Mouse (Mus musculus): Measurements from ENCODE around the gene 1110008L16Rik. TPM values are rescaled to one million over a fixed set of nuclear protein-coding genes. Genes with fewer than 3 reads are reported as not detected.

Gene 1110008L16Rik
- polyA plus RNA-seq, 1 experiment from 2014 or later = 30.0 TPM

- H3K4me3 ChIP-seq (ENCODE audit: low read depth, low read length) = no peak overlapping the region
- H3K36me3 ChIP-seq (ENCODE audit: control insufficient read depth, insufficient read depth, low read length) = peaks cover 32% of the 10 kb centered on the region
- no peak for DNase-seq (ENCODE audit: low spot score)
- H3K4me2 ChIP-seq (replicated peaks; ENCODE audit: low read depth) = no peak overlapping the region
- TF ChIP-seq EP300 (optimal IDR thresholded peaks at IDR 0.05) (no peak), CTCF (IDR thresholded peaks at IDR 0.05; ENCODE audit: low read depth) (no peak)
- no peaks in the 10 kb centered on the region for H3K9me3 ChIP-seq (ENCODE audit: control insufficient read depth, low read length)
- no peak overlapping the region for H3K9ac ChIP-seq (ENCODE audit: low read length)
- H3K27ac ChIP-seq (replicated peaks) = no peak overlapping the region
- H3K4me1 ChIP-seq (replicated peaks; ENCODE audit: control insufficient read depth, insufficient read depth) = no peaks in the 10 kb centered on the region
- no peak for ATAC-seq (ENCODE audit: low FRiP score, low TSS enrichment)
- H3K27me3 ChIP-seq (ENCODE audit: control insufficient read depth, insufficient read depth, low read length) = no peaks in the 10 kb centered on the region
- 95% methylated on average over 5 of the region's 5 CpGs for WGBS
Measured at GRCm38 (mm10) chr12:55415255-55415654, 115.9 kb downstream of the 1110008L16Rik start.

DNA sequence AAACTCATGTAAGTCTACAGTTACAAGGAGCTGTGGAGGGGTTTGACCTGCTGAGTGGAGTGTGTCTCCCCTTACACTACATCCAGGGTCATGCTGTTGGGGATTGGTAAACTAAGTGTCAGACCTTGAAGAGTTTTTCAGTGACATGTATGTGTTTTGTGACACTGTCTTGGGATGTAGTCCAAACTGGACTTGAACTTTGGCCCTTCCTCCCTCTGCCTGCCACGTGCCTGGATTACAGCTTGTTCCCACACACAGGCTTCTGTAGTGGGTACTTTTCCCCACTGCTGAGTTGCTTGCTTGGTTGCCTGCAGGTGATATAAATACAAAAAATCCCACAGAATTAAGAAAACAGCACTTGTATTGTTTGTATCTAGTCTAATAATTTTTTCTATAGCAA lies 116.4 kb downstream of the 1110008L16Rik start:
- 79% methylated on average over 1 of the region's 1 CpGs for WGBS

GRCm38 (mm10) chr12:55420220-55420619 lies 120.8 kb downstream of the 1110008L16Rik start:
- Histone ChIP-seq H3K4me1 (replicated peaks; ENCODE audit: control insufficient read depth, insufficient read depth) (no peaks in the 10 kb centered on the region), H3K9me3 (ENCODE audit: control insufficient read depth, low read length) (no peaks in the 10 kb centered on the region), H3K9ac (ENCODE audit: low read length) (no peak overlapping the region), H3K4me2 (replicated peaks; ENCODE audit: low read depth) (no peak overlapping the region), H3K36me3 (ENCODE audit: control insufficient read depth, insufficient read depth, low read length) (peaks cover 14% of the 10 kb centered on the region), H3K27ac (replicated peaks) (no peak overlapping the region), H3K4me3 (ENCODE audit: low read depth, low read length) (no peak overlapping the region), H3K27me3 (ENCODE audit: control insufficient read depth, insufficient read depth, low read length) (no peaks in the 10 kb centered on the region)
- WGBS = 93% methylated on average over 24 of the region's 24 CpGs
- ATAC-seq (ENCODE audit: low FRiP score, low TSS enrichment) = no peak
- DNase-seq (ENCODE audit: low spot score) = no peak
- TF ChIP-seq CTCF (IDR thresholded peaks at IDR 0.05; ENCODE audit: low read depth) (no peak), EP300 (optimal IDR thresholded peaks at IDR 0.05) (no peak)

More for the DNA sequence above, 116.4 kb downstream of the 1110008L16Rik start:
- Histone ChIP-seq H3K4me1 (replicated peaks; ENCODE audit: control insufficient read depth, insufficient read depth) (no peaks in the 10 kb centered on the region), H3K36me3 (ENCODE audit: control insufficient read depth, insufficient read depth, low read length) (peaks cover 32% of the 10 kb centered on the region), H3K9ac (ENCODE audit: low read length) (no peak overlapping the region), H3K27ac (replicated peaks) (no peak overlapping the region), H3K4me3 (ENCODE audit: low read depth, low read length) (no peak overlapping the region), H3K27me3 (ENCODE audit: control insufficient read depth, insufficient read depth, low read length) (no peaks in the 10 kb centered on the region), H3K4me2 (replicated peaks; ENCODE audit: low read depth) (no peak overlapping the region), H3K9me3 (ENCODE audit: control insufficient read depth, low read length) (no peaks in the 10 kb centered on the region)
- TF ChIP-seq EP300 (optimal IDR thresholded peaks at IDR 0.05) (no peak), CTCF (IDR thresholded peaks at IDR 0.05; ENCODE audit: low read depth) (no peak)
- ATAC-seq (ENCODE audit: low FRiP score, low TSS enrichment) = no peak
- DNase-seq (ENCODE audit: low spot score) = no peak

GRCm38 (mm10) chr12:55422057-55422456 lies 122.7 kb downstream of the 1110008L16Rik start:
- Histone ChIP-seq H3K4me2 (replicated peaks; ENCODE audit: low read depth) (no peak overlapping the region), H3K27me3 (ENCODE audit: control insufficient read depth, insufficient read depth, low read length) (no peaks in the 10 kb centered on the region), H3K9me3 (ENCODE audit: control insufficient read depth, low read length) (no peaks in the 10 kb centered on the region), H3K9ac (ENCODE audit: low read length) (no peak overlapping the region), H3K36me3 (ENCODE audit: control insufficient read depth, insufficient read depth, low read length) (peaks cover 11% of the 10 kb centered on the region), H3K4me3 (ENCODE audit: low read depth, low read length) (no peak overlapping the region), H3K27ac (replicated peaks) (no peak overlapping the region), H3K4me1 (replicated peaks; ENCODE audit: control insufficient read depth, insufficient read depth) (no peaks in the 10 kb centered on the region)
- DNase-seq (ENCODE audit: low spot score) = no peak
- no peak for ATAC-seq (ENCODE audit: low FRiP score, low TSS enrichment)
- 24% methylated on average over 3 of the region's 3 CpGs for WGBS
- TF ChIP-seq CTCF (IDR thresholded peaks at IDR 0.05; ENCODE audit: low read depth) (no peak), EP300 (optimal IDR thresholded peaks at IDR 0.05) (no peak)

DNA sequence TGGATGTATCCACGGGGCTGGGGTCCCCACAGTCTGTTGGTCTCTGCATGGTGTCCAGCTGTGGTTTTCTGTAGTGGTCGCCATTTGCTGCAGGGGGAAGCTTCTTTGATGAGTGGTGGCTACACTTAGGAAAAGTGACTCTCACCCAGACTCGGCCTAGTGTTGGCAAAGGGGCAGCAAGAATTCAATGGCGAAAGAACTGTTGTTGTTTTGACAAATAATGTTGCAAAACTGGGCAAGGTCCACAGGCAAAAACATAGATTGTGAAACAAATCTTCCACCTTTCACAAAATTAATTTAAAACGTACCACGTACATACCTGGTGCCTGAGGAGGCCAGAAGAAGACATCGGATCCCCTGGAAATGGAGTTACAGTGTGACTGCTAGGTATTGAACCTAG lies 126.9 kb downstream of the 1110008L16Rik start:
- no peak for TF ChIP-seq CTCF (IDR thresholded peaks at IDR 0.05; ENCODE audit: low read depth)
- Histone ChIP-seq H3K9me3 (ENCODE audit: control insufficient read depth, low read length) (no peaks in the 10 kb centered on the region), H3K27ac (replicated peaks) (no peak overlapping the region), H3K9ac (ENCODE audit: low read length) (no peak overlapping the region), H3K4me2 (replicated peaks; ENCODE audit: low read depth) (no peak overlapping the region), H3K27me3 (ENCODE audit: control insufficient read depth, insufficient read depth, low read length) (no peaks in the 10 kb centered on the region), H3K36me3 (ENCODE audit: control insufficient read depth, insufficient read depth, low read length) (no peaks in the 10 kb centered on the region), H3K4me3 (ENCODE audit: low read depth, low read length) (no peak overlapping the region), H3K4me1 (replicated peaks; ENCODE audit: control insufficient read depth, insufficient read depth) (no peaks in the 10 kb centered on the region)
- DNase-seq (ENCODE audit: low spot score) (no peak), ATAC-seq (ENCODE audit: low FRiP score, low TSS enrichment) (no peak)
- WGBS = 93% methylated on average over 7 of the region's 7 CpGs

- no peaks in the 10 kb centered on the region for H3K27me3 ChIP-seq (ENCODE audit: control insufficient read depth, insufficient read depth, low read length)
- WGBS = 75% methylated on average over 8 of the region's 8 CpGs
- H3K9me3 ChIP-seq (ENCODE audit: control insufficient read depth, low read length) = no peaks in the 10 kb centered on the region
- TF ChIP-seq CTCF (IDR thresholded peaks at IDR 0.05; ENCODE audit: low read depth) = no peak
- no peak for TF ChIP-seq EP300 (optimal IDR thresholded peaks at IDR 0.05)
- H3K4me2 ChIP-seq (replicated peaks; ENCODE audit: low read depth) = no peak overlapping the region
- H3K36me3 ChIP-seq (ENCODE audit: control insufficient read depth, insufficient read depth, low read length) = no peaks in the 10 kb centered on the region
- no peak for DNase-seq (ENCODE audit: low spot score)
- ATAC-seq (ENCODE audit: low FRiP score, low TSS enrichment) = no peak
- no peak overlapping the region for H3K4me3 ChIP-seq (ENCODE audit: low read depth, low read length)
- H3K4me1 ChIP-seq (replicated peaks; ENCODE audit: control insufficient read depth, insufficient read depth) = no peaks in the 10 kb centered on the region
- H3K9ac ChIP-seq (ENCODE audit: low read length) = no peak overlapping the region
- no peak overlapping the region for H3K27ac ChIP-seq (replicated peaks)
Measured at GRCm38 (mm10) chr12:55429201-55429600, 129.8 kb downstream of the 1110008L16Rik start.
